Mouse (Mus musculus) CD4-positive helper T cell, adult 2 months (primary cell): ENCODE results near the gene Gm20605.
A peak's percentile ranks its signal among the peaks of the same experiment; 100 is the strongest.

ENCODE experiments used
- DNase-seq: peaks from one replicate; pipeline ENCODE4 v3.0.0-alpha.2; 2012; ENCODE audit warnings: low read depth, missing footprints, low spot score

Gm20605 gene

GRCm38 (mm10) chr5:137628498-137629305 lies at the start of gene Gm20605, which contains the start of the genes Fbxo24 and Lrch4:
Gene Gm20605 (plus strand): TSS chr5:137629175.
Gene Fbxo24 (minus strand): TSS chr5:137629002.
Gene Lrch4 (plus strand): TSS chr5:137629121.
- DNase-seq, result peak; percentile 100

GRCm38 (mm10) chr5:137580246-137580645 lies 48.7 kb upstream of the Gm20605 start:
- DNase-seq, result no peak

- no peak for DNase-seq
These were observed 46.3 kb upstream of the Gm20605 start for GRCm38 (mm10) chr5:137582702-137583101.

GRCm38 (mm10) chr5:137583670-137584169 lies 45.3 kb upstream of the Gm20605 start:
- no peak for DNase-seq

- DNase-seq, result peak; percentile 65
These were observed 44.0 kb upstream of the Gm20605 start for GRCm38 (mm10) chr5:137584976-137585375.

- no peak for DNase-seq
These were observed 38.5 kb upstream of the Gm20605 start for GRCm38 (mm10) chr5:137590507-137590906.

GRCm38 (mm10) chr5:137595921-137596320 lies 33.1 kb upstream of the Gm20605 start:
- DNase-seq, result no peak

- peak; percentile 79 for DNase-seq
These were observed 32.2 kb upstream of the Gm20605 start for GRCm38 (mm10) chr5:137596601-137597261.

GRCm38 (mm10) chr5:137597625-137598024 lies 31.4 kb upstream of the Gm20605 start:
- DNase-seq, result peak; percentile 12

GRCm38 (mm10) chr5:137598100-137598826 lies 30.7 kb upstream of the Gm20605 start:
- DNase-seq, result no peak

- DNase-seq, result peak; percentile 15
These were observed 29.4 kb upstream of the Gm20605 start for GRCm38 (mm10) chr5:137599600-137599999.

GRCm38 (mm10) chr5:137600281-137600618 lies 28.7 kb upstream of the Gm20605 start:
- no peak for DNase-seq

- DNase-seq, result peak; percentile 98
These were observed 28.2 kb upstream of the Gm20605 start, which contains the start of gene Mospd3 for GRCm38 (mm10) chr5:137600619-137601364. Gene Mospd3 (minus strand): TSS chr5:137601058.

GRCm38 (mm10) chr5:137601365-137601729 lies 27.6 kb upstream of the Gm20605 start:
- DNase-seq, result no peak

GRCm38 (mm10) chr5:137607860-137608653 lies 20.9 kb upstream of the Gm20605 start:
- DNase-seq, result no peak

GRCm38 (mm10) chr5:137608654-137609190 lies 20.3 kb upstream of the Gm20605 start:
- DNase-seq, result no peak

GRCm38 (mm10) chr5:137609292-137609691 lies 19.7 kb upstream of the Gm20605 start:
- no peak for DNase-seq

GRCm38 (mm10) chr5:137610056-137610455 lies 18.9 kb upstream of the Gm20605 start:
- no peak for DNase-seq

GRCm38 (mm10) chr5:137610548-137611244 lies 18.3 kb upstream of the Gm20605 start:
- DNase-seq, result no peak

GRCm38 (mm10) chr5:137611245-137611602 lies 17.8 kb upstream of the Gm20605 start:
- no peak for DNase-seq
